Mouse (Mus musculus) C2C12 (cell line): ENCODE measurements around the gene Plekha6.

Source experiments
- CEBPB ChIP-seq: IDR thresholded peaks from one replicate; pipeline ENCODE4 v1.6.1; 2011; ENCODE audit warnings: low read depth, mild to moderate bottlenecking, control low read depth, moderate library complexity
- CTCF ChIP-seq: IDR thresholded peaks from one replicate; pipeline ENCODE4 v1.5.1; 2011; ENCODE audit not compliant: control insufficient read depth, insufficient read depth, insufficient read length
- MAX ChIP-seq: IDR thresholded peaks from one replicate; pipeline ENCODE4 v1.6.1; 2011; ENCODE audit warnings: mild to moderate bottlenecking, control low read depth
- MYOD1 ChIP-seq: IDR thresholded peaks from one replicate; pipeline ENCODE4 v1.6.1; 2011; ENCODE audit warnings: low read depth; ENCODE audit not compliant: control insufficient read depth, insufficient read length

GRCm38 (mm10) chr1:133328896-133329637 lies 165.1 kb downstream of the Plekha6 start:
- TF ChIP-seq CTCF = no peak
- no peak for TF ChIP-seq MAX
- no peak for TF ChIP-seq CEBPB
- no peak for TF ChIP-seq MYOD1
